Mouse (Mus musculus) layer of hippocampus, adult 9-10 months (tissue): ENCODE measurements around the gene AC124108.1.
A peak's percentile ranks its signal among the peaks of the same experiment; 100 is the strongest.
"Not testable (repeated sequence)": the region's sequence is repeated elsewhere in the genome, so short reads cannot be mapped to it uniquely, and the experiment has no call there.

Experiments used
- DNase-seq: peaks from one replicate; pipeline ENCODE4 v3.0.0; 2022; ENCODE audit warnings: low spot score

AC124108.1 gene

GRCm38 (mm10) chr1:132191093-132191785 is at the start of gene AC124108.1, which contains the start of gene Lemd1:
Gene AC124108.1 (plus strand): TSS chr1:132191457.
Gene Lemd1 (plus strand): TSS chr1:132191431.
- DNase-seq = no peak

DNA sequence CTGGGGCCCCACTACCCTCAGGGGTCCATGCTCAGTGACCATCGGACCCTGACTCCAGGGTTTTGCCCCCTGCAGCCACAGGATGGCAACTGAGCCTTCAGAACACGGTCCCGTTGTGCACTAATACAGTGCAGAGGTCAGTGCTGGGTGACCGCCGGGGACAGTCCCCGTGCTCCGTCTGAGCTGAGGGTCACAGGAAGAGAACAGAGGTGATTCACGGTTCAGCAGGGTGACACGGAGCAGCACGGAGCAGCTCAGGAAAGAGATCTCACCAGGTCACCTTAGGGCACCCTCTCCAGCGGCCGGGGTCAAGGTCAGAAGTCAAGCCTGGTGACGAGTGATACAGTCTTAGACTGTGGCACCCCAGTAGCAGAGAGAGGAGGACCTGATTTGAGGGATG is 49.5 kb upstream of the AC124108.1 start:
- DNase-seq = no peak

DNA sequence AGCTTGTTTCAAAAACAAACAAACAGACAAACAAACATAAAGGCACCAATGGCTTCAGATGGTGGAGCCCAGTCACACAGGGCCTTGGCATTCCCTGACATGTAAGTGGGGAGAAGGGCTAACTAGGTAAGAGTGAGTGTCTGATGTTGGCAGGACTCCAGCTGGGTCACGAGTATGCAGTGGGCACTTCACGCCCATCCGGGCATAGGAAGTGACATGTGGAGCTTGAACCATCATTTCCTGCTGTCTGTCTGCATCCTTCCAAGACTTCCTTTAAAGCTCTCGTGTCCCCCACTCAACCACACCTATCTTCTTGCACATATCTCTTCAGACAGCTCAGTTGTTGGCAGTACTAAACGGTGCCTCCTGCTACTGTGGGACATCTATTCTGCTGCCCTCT is 48.2 kb upstream of the AC124108.1 start:
- no peak for DNase-seq

GRCm38 (mm10) chr1:132143730-132144129 is 47.5 kb upstream of the AC124108.1 start:
- no peak for DNase-seq

DNA sequence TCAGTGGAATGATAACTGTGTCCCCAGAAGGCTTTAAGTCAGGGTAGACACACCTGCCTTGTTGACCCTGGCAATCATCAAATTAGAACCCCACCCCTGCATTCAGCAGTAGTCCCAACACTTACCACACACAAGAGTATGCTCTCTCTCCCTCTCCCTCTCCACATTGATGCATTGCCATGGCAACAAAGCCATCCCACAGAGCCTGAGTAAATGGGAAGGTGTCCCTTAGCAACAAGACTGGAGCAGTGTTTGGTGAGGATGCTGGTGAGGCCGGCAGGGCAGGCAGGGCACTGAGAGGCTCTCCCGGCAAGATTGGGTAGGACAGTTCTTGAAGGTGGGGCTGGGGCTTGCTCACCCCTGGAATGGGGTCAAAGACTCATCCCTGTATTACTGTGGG is 47.0 kb upstream of the AC124108.1 start:
- no peak for DNase-seq

GRCm38 (mm10) chr1:132144837-132145236 is 46.4 kb upstream of the AC124108.1 start:
- no peak for DNase-seq

DNA sequence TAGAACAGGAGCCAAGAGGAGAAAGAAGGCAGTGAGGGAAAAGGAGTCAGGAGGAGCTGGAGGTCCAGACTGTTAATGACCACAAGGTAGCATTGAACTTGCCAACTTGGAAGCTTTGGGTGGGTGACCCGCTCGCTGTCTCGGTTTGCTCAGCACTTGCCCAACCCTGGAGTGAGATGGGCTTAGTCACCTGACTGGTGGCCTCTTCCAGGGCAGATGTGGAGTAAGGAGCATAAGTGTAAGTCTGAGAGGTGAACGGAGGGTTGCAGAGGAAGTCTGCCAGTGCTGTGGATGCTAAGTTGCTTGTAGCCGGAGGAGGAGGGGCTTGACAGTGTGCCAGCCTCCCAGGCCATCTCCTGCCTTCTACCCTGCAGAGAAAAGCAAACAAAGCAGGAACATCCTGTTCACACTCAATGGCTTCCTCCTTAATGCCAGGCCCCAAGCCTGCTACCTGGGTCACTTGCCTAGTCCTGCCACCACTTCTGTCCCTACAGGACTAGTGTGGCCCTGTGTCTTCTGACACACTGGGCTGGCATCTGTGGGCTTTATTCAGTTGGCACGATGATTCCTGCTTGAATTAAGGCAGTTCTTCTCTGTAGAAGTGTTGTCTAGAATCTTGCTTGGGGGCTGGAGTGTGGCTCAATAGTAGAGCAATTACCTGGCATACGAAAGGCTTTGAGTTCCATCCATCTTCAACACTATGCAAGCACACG is 45.1 kb upstream of the AC124108.1 start:
- no peak for DNase-seq

DNA sequence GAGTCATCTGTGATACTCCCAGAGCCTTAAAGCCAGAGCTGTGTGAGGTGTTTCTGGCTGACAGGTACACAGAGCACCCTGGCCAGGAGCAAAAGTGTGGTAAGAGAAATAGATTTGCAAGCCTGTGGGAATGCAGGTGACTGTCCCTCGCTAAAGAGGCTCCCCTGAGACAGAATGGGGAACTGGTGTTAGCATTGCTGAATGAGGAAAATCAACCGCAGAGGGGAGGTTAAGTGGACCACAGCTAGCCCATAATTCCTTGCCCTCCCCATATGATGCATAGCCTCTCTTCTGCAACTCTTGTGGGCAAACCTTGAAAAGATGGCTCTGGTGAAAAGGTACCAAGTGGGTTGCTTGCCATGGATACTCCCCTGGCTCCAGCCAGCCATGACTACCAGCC is 41.8 kb upstream of the AC124108.1 start:
- DNase-seq = no peak

- DNase-seq = no peak
Observed at GRCm38 (mm10) chr1:132150171-132150570, 41.1 kb upstream of the AC124108.1 start.

DNA sequence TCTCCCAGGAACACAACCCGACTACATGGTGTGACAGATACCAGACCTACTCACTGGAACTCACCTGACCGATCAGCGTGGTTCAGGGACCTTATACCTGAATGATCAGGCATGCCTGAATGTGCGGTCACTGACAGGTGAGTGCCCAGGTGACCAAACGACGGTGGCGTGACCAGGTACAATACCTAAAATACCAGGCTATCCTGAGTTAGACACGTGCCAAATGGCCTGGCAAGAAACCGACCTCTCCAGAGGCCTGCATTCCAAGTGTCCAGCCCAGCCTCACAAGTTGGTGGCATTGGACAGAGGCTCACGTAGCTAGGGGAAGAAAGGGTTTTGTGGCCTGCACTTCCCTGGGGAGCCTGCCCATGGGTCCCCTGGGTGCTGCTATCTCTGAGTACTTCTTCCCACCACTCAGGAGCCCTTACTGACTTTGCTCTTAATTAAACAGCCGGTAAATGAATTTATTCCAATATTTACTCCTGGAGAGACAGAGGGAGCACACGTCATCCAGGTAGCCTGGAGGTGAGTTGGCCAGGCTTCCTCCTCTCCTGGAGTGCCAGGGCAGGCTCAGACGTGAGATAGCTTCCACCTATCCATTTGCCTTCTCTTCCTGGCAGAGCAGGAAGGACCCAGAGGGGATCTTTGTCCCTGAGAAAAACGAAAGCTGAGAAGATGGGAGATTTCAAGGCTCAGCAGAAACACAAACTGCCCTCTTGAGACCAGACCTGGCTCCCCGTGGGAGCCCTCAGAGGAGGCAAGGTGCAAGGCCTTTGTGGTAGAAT is 40.2 kb upstream of the AC124108.1 start:
- DNase-seq = no peak

GRCm38 (mm10) chr1:132151908-132152307 is 39.3 kb upstream of the AC124108.1 start:
- no peak for DNase-seq

DNA sequence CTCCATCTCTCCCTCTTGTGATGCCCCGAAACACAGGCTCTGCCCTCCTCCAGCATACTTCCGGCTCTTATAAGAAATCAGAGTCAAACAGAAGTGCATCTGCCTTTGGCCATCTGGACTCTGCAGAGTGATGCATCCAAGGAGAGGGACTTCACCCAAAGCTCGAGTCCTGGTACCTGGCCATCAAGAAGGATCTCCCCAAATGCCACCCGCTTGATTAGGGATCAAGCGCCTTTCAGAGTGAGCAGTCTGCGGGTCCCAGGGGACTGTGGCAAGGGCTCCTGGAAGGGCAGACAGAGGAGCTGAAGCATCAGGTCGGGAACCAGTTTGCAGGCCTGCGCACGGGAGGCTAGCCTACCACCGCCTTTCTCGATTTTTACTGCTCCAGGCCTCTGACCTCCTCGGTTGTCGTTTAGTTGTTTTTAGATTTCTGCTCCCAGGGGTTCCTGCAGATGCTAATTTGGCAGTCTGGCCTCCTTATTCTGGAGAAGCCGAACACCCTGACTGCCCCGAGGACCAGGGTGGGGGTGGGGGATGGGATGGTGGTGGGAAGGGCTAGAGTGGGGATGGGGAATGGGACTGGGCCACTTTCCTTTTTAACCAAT is 38.1 kb upstream of the AC124108.1 start:
- no peak for DNase-seq

GRCm38 (mm10) chr1:132153691-132154090 is 37.6 kb upstream of the AC124108.1 start:
- DNase-seq = no peak

DNA sequence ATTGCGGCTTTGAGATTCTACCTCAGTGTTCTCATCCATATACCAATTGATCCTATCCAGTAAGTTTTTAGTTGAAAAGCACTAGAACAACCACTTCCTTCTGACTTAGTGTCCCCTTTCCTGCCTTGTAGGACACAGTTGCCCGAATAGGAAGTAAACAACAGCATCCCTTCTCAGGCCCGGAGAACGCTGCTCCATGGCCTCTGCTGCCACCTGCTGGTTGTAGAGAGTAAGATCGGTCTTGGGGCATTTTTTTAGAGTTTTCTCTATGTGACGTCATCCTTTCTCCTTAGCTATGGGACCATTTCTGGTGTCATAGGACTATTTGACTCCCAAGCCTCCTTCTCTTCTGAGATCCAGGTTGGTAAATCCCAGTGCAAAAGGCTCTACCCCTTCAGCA is 35.5 kb upstream of the AC124108.1 start:
- peak; percentile 63 for DNase-seq

GRCm38 (mm10) chr1:132157016-132157781 is 34.1 kb upstream of the AC124108.1 start:
- DNase-seq = peak; percentile 70

DNA sequence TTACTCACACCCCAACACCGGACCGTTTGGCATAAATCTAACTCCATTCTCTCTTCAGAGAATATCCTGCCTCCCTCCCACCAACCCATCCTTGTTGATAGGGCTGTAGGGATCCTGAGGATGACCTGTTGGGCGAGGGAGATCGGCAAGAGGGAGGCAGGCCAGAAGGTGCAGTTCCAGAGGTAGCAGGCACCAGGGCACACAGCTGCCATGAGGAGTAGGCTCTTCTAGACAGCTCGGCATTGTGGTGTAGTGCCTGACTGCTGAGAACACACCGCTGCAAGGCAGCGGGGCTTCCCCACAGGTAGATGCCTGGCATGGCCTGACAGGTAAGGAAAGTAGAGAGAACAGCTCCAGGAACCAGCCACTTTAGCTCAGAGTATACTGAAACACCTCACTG is 33.4 kb upstream of the AC124108.1 start:
- no peak for DNase-seq

DNA sequence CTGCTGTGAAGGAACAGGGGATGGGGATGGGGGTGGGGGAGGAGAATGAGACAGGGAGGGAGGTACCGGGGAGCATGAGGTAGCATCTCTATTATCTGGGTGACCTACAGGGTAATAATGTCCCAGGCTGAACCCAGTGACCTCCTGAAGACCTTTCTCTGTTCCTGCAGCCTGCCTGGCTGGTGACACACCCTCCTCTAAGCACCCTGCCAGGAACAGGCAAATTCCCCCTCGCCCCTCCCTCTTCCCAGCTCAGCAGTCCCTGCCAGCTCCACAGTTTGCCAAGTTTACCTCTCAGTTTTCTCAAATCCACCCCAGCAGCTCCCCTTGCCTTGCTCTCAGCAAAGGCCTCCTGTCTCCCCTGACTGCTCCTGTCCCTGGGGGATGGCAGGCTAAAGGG is 32.5 kb upstream of the AC124108.1 start:
- DNase-seq = no peak

DNA sequence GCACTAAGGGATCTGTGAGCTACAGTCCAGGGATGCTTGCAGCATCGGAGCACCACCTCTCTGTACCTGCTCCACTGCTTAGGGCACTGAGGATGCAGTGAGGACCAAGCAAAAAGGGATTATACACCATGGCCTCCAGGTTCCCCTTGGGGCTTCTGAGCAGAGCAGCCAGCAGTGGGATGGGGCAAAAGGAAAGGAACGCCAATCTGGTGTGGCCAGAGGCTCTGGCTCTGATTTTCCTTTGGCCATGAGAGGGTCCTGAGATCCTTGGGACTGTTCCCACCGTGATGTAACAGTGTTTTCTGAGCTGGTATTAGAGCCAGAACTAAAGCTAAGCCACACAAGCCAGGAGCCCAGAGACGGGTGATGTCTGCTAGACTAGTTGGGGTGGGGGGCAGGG is 31.6 kb upstream of the AC124108.1 start:
- no peak for DNase-seq

- DNase-seq = no peak
Observed at GRCm38 (mm10) chr1:132161211-132161880, 29.9 kb upstream of the AC124108.1 start.

GRCm38 (mm10) chr1:132162618-132163017 is 28.6 kb upstream of the AC124108.1 start:
- DNase-seq = not testable (repeated sequence)
